Mouse (Mus musculus): Measurements from ENCODE around the gene Esp34.

The Esp34 gene

GRCm38 (mm10) chr17:38553892-38554291 is at the start of gene Esp34:
Esp34 (plus strand) TSS chr17:38554192.
- DNase-seq, result no peak

DNA sequence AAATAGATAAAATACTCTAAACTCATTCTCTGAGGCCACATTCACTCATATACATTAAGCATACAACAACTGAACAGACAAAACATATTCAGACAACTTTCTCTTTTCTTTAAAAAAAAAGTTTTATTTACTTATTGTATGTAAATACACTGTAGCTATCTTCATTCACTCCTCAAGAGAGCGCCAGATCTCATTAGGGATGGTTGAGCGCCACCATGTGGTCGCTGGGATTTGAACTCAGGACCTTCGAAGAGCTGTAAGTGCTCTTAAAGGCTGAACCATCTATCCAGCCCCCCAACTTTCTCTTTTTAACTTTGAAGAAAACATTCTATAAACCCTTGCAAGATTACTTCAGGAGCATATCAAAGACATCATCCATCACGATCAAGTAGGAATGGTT is 8.5 kb downstream of the Esp34 start:
- DNase-seq, result no peak

Data from kidney, adult 11 months (tissue).